Mouse (Mus musculus) gastrocnemius, postnatal 14 days (tissue): Measurements from ENCODE around the gene Rftn1. TPM values are rescaled to one million over a fixed set of nuclear protein-coding genes. Genes with fewer than 3 reads are reported as not detected.
"Not testable (repeated sequence)": the region's sequence is repeated elsewhere in the genome, so short reads cannot be mapped to it uniquely, and the experiment has no call there.

Experiments used
- DNase-seq: peaks from one replicate; pipeline ENCODE4 v3.0.0; 2021; ENCODE audit warnings: mixed read lengths
- intact Hi-C: fragments of 180-260 bp; cut with DNase I; formaldehyde crosslinking; loops from one replicate; pipeline ENCODE4 v1.15.1; 2025; ENCODE audit warnings: low total_unique reads
- total RNA-seq, 2 experiments: library from RNA; stranded (reverse); gene quantifications; 2 replicates each; pipeline ENCODE4 v1.2.3; 2021

The Rftn1 gene
- total RNA-seq, 2 experiments from 2014 or later = 48.5 to 58.5 TPM

DNA sequence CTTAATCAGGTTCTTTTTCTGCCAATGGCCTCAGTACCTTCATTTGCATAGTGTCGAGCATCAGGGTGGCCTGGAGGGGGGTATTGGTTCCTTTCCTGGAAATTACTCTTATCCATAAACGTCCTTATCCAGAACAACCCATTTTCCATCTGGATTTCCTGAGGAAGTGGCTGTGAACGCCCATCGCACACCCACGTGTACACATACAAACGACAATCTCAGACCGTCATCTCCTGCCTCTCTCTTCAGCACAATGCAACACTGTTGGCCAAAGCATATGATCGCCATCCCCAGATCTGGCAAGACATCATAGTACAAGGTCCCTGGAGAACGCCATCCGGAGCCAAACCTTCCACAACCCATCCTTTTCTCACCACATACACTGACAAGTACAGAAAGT, 47.1 kb downstream of the Rftn1 start:
- intact Hi-C loops = no loop called here
- peak; percentile 8 for DNase-seq

DNA sequence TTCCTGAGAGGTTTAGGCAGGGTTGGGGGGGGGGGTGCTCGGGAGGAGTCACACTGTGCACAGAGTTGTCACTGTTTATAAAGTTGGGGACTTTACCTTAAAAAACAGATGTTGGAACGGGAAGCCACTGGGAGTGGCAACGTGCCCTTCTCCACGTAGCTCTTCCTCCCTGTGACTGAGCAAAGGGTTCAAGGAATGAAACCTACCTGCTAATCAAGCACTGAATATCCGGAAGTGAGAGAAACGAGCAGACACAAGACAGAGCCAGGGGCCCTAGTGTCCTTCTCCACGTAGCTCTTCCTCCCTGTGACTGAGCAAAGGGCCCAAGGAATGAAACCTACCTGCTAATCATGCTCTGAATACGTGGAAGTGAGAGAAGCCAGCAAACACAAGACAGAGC, 47.9 kb downstream of the Rftn1 start:
- no peak for DNase-seq
- intact Hi-C loops = no loop called here

DNA sequence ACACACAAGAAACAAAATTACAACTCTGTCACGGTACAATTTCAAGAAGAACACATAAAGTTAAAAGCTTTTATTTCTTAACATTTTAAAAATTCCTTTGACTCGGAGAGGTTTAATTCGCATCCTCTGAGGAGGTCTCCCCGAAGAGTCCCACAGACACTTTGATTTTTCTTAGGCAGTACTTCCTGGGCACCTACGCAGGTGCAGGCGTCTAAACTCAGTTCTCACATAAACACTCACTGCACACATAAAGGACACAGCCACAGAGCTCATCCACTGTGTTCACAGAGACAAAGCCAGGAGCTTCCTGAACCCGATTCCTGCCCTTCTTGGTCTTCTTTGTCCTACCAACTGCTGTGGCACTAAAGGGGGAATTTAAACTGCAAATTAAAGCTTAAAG, 48.3 kb downstream of the Rftn1 start:
- intact Hi-C loops = no loop called here
- DNase-seq = no peak

DNA sequence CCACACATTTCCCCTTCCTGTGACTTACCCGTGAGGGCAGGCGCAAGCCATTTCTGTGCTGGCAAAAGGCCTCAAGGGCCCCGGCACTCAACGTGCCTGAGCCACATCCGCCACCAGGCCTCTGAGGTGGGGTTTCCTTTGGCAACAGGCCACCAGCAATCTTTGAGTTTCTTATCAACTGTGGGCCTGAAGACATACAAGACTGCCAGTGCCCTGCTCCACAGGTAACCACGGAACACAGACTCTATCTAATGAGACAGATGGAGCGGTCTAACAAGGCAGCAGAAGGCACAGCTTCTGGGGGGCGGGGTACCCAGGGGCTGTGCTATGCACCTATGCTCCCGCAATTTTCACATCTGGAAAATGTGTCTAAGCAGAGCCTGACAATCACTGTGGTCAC, 54.4 kb downstream of the Rftn1 start:
- peak; percentile 45 for DNase-seq

DNA sequence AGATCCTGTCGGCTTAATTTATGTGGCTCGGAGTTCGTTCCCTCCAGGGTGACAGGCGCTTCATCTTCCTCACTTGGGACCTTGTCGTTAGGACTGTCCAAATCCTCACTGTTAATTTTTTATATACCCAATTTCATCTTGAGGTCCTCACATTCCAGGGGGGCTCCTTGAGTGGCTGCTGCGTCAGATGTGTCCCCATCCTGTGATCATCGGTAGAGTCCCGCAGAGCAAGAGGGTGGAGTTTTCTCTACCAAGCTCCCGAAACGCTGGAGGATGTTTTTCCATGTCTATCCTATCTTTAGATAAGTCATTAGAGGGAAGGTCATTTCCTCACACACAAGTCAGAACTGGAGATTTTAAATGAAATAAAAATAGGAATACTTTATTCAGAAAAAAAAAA, 55.0 kb downstream of the Rftn1 start:
- no peak for DNase-seq
- intact Hi-C loops = no loop called here

More for the DNA sequence above, 54.4 kb downstream of the Rftn1 start:
- intact Hi-C loops = no loop called here

DNA sequence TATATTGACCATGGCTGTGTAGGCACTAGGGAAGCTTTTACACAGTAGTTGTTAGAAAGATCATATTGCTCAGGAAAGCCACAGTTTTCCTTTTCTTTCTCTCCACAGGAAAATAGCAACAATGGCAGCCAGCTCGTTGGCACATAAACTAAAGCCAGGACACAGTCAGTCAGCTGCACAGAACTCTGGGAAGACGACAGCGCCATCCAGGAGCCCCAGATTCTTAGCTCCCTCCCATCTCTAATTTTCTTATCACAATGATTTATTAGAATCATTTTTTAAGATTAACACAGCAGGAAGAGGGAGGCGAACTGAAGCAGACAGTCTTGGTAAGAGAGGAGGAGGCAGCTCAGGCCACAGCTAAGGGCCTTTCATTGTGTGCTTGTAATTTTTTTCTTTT, 58.8 kb downstream of the Rftn1 start:
- DNase-seq = no peak
- intact Hi-C loops = no loop called here

DNA sequence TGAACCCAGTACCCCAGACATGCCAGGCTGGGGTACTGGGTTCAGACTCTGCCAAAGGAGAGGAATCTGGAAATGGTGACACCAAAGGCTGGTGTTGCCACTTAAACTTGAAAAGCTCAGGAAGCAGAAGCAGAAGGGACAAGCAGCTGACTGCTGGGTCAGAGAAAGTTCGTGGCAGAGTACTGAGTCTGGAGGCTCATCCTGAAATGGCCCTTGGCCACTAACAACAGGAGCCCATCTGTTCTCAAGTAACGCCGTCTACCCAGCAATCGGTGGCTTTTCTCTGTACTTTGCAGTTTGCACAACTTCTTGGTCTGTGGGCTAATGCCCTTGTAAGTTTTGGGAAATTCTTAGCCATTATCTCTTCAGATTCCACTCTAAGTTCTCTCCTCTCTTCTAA, 60.1 kb downstream of the Rftn1 start:
- no peak for DNase-seq
- intact Hi-C loops = no loop called here

DNA sequence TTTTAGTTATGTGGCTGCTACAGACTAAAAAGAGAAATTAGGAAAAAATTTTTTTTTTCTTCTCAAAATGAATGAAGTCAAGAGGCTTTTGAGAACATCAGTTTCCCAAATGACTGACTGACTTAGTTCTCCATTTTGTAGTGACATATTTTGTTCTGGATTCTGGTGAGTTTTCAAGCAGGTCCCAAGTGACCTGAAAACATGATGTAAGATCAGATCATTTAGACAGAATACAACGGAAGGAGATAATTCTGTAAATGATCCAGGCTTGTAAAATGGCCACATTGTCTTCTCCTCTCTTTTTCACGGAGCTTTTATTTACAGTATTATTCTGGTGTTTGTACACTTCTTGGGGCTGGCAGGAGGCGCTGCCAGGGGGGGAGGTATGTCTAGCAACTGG, 62.1 kb downstream of the Rftn1 start:
- intact Hi-C loops = no loop called here
- no peak for DNase-seq

DNA sequence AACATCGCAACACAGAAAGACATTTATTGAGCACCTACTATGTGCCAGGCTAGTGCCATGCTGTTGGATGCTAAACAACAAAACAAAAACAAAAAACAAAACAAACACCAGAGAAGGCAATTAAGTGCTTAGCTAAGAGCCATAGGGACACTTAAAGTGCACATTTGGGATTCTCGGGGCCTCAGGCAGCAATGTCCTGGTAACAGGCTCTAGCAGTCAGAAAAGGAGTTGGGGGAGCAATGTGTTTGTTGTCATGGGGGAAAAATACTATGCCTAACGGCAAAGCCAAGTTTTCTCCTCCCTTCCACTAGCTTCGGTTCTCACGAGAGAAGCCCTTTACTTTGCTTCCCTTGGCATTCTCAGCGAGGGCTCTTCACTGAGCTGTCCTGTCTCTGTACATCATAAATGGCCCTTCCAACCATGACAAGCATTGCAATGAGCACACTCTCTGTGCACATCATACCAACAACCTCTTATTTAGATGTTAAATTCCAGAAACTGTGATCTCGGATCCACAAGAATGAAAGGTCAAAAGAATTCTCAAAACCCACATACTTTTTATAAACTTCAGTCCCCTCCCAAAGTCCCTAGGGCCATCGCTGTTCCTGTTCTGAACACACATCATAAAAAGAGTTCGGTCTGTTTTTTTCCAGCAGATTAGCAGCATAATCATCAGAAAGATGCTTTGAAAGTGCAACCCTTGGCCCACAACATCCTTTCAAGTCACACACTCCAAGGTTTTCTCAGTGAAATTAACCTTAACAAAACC, 63.2 kb downstream of the Rftn1 start:
- peak; percentile 21 for DNase-seq
- intact Hi-C loops = no loop called here

DNA sequence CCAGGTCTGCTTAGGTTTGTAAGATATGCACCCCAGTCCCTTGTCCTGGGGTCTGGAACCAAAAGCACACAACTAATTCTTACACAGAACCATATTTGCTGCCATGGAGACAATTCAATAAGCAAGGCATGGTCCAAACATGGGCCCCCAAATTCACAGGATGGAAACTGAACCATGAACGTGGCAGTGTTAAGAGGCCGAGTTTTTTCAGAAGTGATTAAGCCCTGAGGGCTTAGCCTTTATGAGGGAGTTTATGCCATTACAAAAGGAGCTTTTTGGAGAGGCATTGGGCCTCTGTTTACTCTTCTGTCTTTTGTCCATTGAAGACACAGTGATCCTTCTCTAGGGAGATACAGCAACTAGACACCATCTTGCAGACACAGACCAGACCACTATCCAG, 63.9 kb downstream of the Rftn1 start:
- DNase-seq = no peak
- intact Hi-C loops = no loop called here

DNA sequence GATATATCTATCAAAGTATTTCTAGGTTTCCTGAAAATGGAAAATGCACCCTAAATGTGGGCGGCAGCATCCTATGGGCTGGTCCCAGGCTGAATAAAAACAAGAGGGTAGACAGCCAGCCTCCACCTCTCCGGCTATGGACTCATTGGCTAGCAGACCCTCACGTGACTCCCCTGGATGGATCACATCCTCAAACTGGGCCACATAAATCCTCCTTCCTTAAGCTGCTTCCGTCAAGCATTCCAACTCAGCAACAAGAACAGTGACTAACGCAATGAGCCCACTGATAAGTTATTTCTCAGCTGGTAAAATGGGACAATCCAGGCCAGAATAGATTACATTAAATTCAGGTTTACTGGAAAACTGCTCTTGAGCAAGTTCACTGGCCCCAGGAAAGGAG, 64.6 kb downstream of the Rftn1 start:
- intact Hi-C loops = no loop called here
- no peak for DNase-seq

DNA sequence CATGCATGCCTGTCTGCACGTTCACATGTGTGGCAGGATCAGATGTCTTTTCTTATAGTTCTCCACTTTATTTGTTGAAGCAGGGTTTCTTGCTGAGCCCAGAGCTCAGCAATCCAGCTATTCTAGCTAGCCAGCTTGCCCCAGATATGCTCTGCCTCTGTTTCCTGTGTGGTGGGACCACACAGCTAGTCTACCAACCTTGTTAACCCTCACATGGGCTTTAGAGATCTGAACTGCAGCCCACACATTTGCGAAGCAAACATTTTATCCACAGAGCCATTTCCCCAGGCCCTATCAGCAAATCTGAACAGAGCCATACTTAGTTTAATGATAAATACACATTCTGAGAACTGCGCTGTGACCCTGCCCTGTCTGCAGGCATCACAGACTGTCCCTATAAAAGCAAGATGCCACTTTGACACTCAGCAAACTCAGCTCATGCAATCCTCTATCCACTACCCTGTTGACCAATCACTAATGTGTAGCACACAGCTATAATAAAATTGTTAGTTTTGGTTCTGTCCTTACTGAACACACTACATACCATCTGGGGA, 65.2 kb downstream of the Rftn1 start:
- no peak for DNase-seq
- intact Hi-C loops = no loop called here

DNA sequence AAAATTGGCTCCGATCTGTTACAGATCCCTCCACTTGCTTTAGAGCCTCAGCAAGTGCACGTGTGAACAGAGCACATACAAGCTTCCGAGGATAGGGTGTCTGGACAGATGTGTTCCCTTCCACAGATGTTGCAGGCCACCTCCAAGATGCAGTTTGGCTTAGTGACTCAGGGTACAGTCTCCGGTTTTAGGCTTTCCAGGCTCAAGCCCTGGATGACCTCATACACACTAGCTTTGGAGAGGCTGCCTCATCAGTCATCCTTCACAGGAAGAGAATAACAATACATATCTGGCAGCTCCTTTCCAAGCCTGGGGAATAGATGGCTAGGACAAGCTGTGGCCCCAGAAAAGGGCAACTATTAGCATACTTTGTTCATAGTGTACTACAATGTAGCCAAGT, 65.8 kb downstream of the Rftn1 start:
- DNase-seq = no peak
- intact Hi-C loops = no loop called here

DNA sequence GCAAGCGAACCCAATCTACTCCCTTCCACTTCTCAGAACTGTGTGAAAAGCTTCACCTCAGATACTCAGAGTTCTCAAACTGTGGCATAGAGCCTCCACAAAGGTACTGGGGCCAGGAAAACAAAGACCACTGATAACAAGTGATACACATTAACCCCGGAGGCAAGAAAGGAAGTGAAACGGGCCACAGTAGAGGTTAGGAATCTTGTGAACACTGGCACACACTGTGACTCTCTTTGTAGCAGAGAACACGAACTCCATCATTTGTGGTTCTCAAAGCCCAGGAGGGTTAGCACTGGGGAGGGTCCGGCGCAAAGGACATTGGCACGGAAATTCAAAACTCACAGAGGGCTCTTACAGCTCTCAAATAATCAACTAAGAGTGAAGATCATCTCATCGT, 67.9 kb downstream of the Rftn1 start:
- intact Hi-C loops = no loop called here

DNA sequence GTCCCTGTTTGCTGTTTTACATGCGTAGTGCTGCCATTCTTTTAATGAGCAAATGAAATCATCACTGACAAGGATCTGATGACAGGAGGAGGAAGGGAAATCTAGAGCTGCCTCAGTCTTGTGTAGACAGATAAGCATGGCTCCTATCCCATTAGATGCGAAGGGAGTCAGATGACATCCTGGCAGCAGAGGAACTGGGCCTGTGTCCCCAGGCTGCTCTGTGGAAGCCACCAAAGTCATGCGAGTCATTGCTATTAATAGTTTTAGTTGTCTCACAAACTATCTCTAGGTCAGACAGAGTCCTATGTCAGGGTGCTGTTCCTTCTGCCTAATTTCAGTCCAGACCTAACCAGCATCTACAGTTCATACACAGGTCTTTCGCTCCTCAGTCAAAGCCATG, 70.4 kb downstream of the Rftn1 start:
- intact Hi-C loops = no loop called here
- DNase-seq = peak; percentile 62

More for the DNA sequence above, 67.9 kb downstream of the Rftn1 start:
- DNase-seq = no peak

DNA sequence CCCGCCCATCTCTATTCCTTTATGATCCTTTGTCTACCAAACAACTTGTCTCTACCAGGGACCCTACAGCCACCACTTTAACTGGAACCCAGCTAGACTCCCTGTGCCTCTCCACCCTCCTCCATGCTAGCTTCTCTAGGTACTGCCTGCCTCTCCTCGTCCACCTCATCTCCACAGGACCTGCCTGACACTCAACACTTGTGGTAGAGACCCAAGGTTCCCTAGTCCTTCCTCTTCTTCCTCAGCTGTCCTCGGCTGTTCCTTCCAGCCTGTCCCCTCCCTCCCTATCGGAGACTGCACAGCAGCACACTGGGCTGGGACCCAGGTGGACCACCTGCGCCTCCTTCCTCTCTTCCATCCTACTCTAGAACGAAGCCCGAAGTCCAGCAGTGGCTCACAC, 73.0 kb downstream of the Rftn1 start:
- DNase-seq = no peak
- intact Hi-C loops = no loop called here

DNA sequence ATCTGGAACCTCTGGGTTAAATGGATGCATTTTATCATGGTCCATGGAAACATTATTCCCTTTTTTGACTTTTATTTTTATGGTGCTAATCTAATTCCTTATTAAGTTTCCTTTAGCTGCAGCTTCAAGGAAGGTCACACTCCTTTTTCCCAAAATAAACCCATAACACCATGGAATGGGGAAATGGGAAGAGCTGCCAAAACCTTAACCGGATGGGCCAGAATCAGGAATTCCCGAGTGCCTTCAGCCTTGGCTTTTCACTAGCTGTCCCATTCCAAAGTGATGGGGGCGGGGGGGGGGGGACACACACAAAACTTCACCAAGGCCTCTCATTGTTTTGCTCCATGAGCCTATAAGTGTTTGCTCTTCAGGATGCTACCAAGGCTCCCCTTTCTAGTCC, 73.5 kb downstream of the Rftn1 start:
- intact Hi-C loops = no loop called here

DNA sequence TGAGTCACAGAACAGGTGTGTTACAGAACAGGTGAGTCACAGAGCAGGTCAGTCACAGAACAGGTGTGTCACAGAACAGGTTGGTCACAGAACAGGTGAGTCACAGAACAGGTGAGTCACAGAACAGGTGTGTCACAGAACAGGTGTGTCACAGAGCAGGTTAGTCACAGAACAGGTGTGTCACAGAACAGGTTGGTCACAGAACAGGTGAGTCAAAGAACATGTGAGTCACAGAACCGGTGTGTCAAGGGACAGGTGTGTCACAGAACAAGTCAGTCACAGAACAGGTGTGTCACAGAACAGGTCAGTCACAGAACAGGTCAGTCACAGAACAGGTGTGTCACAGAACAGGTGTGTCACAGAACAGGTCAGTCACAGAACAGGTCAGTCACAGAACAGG, 74.1 kb downstream of the Rftn1 start:
- intact Hi-C loops, DNase-seq: not testable (repeated sequence)

More for the DNA sequence above, 73.5 kb downstream of the Rftn1 start:
- DNase-seq = peak; percentile 28

DNA sequence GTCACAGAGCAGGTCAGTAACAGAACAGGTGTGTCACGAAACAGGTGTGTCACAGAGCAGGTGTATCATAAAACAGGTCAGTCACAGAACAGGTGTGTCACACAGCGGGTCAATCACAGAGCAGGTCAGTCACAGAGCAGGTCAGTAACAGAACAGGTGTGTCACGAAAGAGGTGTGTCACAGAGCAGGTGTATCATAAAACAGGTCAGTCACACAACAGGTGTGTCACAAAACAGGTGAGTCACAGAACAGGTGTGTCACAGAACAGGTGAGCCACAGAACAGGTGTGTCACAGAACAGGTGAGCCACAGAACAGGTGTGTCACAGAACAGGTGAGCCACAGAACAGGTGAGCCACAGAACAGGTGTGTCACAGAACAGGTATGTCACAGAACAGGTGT, 74.8 kb downstream of the Rftn1 start:
- DNase-seq, intact Hi-C loops: not testable (repeated sequence)

DNA sequence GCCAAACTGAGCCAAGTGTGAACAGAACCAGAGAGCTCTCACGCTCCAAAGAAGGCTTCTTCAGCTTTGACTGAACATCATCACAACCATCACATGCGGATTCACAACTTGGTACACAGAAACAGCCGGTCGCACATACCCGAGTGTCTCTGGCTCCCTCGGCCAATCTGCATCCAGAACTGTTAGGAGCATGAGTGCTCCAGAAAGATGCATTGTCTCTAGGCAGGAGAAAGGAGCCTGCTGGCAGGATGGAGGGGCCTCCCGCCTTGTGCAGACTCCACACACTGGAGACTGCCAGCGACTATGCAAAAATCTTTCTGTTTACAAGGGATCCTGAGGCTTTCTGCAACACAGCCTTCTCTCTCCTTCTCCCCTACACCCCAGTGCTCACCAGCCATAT, 75.8 kb downstream of the Rftn1 start:
- DNase-seq = no peak
- intact Hi-C loops = no loop called here

DNA sequence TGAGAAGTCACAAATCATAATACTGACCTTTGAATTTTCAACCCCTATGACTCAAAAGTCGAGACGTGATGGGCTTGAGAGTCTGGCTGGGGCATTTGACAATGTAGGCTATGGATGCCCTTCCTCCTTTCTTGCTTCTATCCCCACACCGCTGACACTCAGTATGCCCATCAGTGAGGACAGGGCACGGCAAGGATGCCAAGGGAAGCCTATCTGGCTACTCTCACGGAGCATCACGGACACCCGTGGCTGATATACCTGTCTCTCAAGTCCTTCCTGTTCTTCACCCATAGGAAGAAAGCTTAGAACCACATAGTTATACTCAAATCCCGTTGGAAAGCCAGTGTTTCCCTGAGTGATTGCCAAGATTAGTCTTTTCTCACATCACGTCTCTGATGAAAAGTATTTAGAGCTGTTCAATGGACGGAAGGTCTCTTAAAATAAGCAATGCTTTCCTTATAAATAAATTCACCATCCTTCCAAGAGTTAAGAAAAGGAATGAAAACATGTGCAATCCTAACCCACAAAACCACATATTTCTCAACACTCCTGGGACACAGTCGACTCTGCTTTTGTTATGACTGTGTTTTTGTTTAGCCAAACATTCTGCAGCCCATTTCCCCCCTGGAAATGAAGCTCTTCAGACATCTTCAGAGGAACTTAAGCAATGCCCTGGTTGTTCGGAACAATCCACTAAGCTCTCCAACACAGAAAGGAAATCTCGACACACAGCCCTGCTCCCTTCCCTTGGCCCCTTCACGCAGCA, 79.6 kb downstream of the Rftn1 start:
- DNase-seq = no peak
- intact Hi-C loops = no loop called here
